Mouse (Mus musculus) erythroblast, embryonic 14.5 days (primary cell): Measurements from ENCODE around the gene Bcl9l.

Experiments used
- GATA1 ChIP-seq: IDR thresholded peaks from 2 replicates; pipeline ENCODE4 v1.6.1; 2012; ENCODE audit warnings: low read length, inconsistent platforms, mixed read lengths
- TAL1 ChIP-seq: IDR thresholded peaks from 3 replicates; pipeline ENCODE4 v1.6.1; 2012; ENCODE audit warnings: low read length, inconsistent platforms, mixed read lengths

GRCm38 (mm10) chr9:44524235-44524826, 41.7 kb downstream of the Bcl9l start:
- TF ChIP-seq GATA1 (no peak), TAL1 (no peak)
